Mouse (Mus musculus): ENCODE data around the gene Rpl5.
"Not testable (repeated sequence)": the region's sequence is repeated elsewhere in the genome, so short reads cannot be mapped to it uniquely, and the experiment has no call there.

The Rpl5 gene

DNA sequence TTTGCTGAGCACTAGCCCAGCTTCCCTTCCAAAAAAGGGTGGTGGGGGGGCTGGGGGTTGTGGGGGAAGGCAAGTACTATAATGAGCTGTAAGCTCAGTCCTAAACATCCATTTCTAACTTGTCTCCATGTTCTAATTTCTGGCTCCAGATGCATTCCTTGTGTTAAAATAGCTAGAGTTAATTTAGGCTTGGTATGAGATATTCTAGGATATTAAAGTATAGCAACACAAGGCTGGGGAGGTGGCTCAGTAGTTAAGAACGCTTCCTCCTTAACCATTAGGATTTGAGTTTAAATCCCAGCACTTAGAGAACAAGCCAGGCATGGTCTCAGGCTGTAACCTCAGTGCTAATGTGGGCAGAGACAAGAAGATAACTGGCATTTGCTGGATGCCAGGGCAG is 4.0 kb upstream of the Rpl5 start:
- no peak for DNase-seq (ENCODE audit: low read depth, low spot score)

DNA sequence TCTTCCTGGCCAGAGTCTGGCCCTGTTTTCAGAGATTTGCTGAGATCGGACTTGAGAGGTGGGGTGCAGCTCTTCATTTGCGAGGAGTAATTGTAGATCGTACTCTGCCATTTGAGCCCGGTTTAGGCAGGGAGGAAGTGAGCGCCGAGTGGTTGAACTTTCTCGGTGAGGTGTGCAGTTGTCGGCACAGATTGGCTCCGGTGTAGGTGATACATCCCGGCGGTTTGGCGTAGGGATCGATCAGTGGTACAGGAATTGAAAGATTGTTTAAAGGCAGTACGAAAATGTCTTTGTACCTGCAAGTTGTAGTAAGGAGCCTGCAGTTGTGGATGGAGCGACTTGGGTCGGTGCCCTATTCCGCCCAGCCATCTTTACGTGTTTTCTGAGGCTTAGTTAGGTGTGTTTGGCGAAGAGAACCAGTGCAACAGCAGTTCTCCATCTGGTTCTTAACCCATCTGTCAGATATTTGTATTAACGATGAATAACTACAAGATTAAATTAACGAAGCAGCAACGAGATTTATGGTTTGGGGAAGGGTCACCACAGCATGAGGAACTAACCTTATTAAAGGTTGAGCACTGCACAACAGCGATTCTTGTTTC is 813 bp downstream of the Rpl5 start:
- no peak for DNase-seq (ENCODE audit: low read depth, low spot score)

DNA sequence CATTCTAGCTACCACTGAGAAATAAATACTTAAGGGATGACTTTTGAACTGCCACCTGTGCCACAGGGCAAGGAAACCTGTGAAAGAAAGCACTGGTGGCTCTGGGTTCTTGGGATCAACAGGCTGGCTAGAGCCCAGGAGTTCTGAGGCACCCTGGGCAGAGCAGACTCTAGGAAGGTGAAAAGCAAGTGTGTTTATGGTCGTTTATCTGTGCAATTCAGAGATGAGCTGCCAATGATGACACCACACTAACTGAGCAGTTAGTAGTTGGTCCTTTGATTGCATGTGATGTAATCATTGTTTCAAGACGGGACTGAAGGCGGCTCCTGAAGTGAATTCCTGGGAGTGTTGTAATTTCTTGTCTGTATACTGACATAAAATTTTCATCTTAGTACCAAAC is 4.0 kb downstream of the Rpl5 start:
- DNase-seq (ENCODE audit: low read depth, low spot score) = no peak

DNA sequence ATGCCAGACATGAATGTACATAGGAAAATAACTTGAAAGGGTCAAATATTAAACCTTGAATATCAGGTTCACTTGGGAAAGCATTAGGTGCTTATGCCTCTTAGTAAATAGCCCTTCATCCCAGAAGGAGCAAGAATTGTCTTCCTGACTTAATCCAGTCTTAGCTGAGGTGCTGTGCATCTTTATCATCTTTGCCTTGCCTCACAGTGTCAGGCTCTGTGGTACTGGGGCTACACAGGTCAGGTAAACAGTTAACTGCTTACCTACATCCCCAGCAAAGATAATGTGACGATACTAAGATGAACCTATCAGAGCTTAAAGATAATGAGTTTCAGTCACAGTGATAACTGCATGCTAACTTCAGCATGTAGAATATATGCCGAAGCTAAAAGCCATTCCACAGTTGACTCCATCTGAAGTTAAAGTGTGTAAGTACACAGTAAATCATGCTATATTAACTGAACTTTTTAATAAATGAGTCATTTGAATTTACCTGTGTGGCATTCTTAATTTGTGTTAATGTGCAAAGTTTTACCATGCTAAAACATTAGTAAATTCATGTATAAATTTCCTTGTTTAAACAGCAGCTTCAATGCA is 8.3 kb downstream of the Rpl5 start:
- DNase-seq (ENCODE audit: low read depth, low spot score) = no peak

- no peak for DNase-seq (ENCODE audit: low read depth, low spot score)
These were observed 9.4 kb downstream of the Rpl5 start for GRCm38 (mm10) chr5:107909668-107910067.

DNA sequence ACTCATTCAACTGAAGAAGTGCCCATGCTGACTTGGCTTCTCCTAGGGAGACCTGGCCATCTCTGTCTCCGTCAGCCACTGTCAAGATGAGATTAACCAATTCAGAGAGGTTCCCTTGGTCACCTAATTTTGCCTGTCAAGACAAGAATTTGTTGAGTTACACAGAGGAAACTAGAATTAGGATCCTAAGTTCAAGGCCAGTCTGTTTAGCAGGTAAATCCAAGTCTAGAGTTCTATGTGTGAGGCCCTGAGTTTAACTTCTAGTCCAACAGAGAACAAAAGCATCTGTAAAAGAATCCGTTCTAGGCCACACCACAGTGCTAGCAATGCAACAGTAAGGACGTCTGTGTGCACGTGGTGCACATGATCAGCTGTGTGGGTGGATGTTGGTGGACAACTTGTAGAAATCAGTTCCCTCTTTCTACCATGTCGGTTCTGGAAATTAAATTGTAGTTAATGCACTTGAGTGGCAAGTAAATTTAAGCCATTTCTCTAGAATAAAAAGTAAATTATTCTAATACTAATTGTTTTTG is 9.8 kb downstream of the Rpl5 start:
- no peak for DNase-seq (ENCODE audit: low read depth, low spot score)

GRCm38 (mm10) chr5:107911012-107911411 is 10.7 kb downstream of the Rpl5 start:
- DNase-seq (ENCODE audit: low read depth, low spot score) = no peak

DNA sequence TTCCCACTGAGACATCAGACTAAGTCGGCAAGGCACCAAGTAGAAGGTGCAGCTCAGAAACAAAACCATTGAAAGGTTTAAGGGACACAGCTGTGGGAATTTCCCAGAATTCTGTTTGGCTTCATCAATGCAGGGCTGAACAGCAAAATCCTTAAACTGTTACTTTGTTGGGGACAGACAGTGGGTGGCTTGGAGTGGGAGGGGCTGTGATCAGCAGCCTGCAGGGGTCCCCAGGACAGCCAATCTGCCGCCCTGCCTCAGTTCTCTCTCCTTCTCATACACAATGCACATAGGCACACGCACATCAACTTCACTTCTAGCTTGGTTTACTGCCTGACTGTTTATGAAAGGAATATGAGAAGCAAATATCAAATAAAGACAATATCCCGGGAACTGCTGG is 15.0 kb downstream of the Rpl5 start:
- DNase-seq (ENCODE audit: low read depth, low spot score) = no peak

- peak; percentile 77 for DNase-seq (ENCODE audit: low read depth, low spot score)
These were observed 21.3 kb downstream of the Rpl5 start for GRCm38 (mm10) chr5:107921400-107922252.

DNA sequence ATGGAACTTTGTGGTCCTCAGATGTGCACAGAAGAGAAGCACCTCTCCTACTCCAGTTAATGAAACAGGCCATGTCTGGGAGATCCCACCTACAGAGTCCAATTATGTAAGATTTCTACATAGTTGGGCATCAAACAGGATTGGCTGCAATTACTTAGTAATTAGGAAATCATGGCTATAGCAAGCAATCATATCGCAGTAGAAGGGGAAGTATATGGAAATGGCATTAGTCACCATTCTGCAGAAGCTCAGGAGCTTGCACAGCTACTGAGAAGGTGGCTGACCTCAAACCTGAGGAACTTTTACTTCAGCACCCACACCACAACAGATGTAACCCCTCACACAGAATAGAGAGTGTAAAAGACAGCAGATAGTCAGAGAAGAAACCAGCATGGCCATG is 22.5 kb downstream of the Rpl5 start:
- no peak for DNase-seq (ENCODE audit: low read depth, low spot score)

GRCm38 (mm10) chr5:107924564-107924963 is 24.3 kb downstream of the Rpl5 start:
- no peak for DNase-seq (ENCODE audit: low read depth, low spot score)

DNA sequence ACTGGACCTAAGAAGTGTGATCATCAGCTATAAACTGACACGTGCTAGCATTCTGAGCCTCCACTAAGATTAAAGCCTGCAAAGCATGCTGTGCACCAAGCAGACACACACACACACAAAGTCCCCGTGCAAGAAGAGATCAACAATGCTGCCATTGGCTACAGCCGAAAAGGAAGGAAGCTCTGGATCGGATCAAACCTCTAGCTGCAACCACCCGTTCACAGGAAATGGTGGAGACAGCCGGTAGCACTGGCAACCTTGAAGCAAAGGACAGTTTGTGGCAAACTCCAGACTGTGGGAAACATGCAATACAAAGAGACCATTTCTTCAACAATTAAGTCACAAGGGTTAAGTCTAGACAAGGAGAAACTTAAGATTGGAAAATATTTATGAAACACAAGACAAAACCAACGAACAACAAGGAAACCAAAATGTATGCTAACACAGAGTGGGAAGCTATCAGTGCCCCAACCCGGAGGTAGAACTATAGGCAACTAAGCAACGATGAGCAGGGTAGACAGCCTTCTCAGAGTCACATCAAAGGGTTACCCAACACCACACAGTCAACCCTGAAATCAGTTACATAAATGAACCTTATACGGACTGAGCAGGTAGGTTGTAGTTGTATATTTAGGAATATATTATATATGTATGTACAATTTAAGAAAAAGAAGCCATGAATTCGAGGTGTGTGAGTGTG is 26.4 kb downstream of the Rpl5 start:
- DNase-seq (ENCODE audit: low read depth, low spot score) = no peak

DNA sequence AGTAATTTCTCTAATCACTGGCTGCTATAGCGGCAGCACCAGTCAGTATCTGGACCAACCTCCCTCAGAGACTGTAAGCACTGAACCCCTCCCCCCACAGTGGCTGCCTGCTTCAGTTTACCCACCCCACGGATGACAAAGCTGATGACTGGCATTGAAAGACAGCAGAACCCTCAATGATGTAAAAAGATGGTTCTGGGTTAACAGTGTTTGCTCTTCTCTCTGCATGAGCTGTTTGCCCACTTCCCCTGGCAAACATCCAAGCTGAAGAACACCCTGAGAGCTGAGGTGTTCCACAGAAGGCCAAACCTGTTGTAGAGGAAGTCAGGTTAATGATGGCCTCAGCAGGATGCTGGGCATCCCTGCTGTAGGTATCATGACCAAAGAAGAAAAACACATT is 32.3 kb downstream of the Rpl5 start:
- DNase-seq (ENCODE audit: low read depth, low spot score) = no peak

DNA sequence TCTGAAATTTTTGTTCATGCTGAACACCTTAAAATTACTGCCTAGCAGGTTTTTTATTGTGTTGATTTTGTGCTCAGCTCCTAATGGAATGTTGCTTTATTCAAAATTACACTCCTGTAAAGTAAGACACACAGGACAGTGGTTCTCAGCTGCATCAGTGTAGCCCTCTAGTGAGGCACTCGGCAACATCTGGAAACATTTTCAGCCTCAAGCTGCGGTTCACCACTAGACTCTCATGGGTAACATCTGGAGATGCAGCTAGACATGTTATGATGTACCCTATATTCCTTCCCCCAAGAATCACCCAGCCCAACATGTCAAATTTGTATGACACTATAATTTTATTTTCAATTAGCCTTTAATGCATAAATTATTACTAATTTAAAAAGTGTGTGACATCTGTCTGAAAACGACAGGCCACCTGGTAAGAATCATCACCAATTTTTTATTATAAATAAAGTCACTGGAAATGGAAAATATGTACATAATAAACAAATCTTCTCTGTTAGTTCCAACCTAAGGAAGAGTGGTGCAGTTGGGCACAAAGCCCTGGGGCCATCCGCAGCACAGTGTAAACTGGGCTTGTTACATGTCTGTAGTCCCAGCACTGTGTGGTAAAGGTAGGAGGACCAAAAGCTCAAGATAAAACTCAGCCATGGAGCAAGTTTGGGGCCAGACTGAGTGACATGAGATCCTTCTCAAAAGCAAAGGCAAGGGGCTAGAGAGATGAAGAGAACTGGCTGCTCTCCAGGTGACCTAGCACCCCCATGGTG is 33.1 kb downstream of the Rpl5 start:
- no peak for DNase-seq (ENCODE audit: low read depth, low spot score)

DNA sequence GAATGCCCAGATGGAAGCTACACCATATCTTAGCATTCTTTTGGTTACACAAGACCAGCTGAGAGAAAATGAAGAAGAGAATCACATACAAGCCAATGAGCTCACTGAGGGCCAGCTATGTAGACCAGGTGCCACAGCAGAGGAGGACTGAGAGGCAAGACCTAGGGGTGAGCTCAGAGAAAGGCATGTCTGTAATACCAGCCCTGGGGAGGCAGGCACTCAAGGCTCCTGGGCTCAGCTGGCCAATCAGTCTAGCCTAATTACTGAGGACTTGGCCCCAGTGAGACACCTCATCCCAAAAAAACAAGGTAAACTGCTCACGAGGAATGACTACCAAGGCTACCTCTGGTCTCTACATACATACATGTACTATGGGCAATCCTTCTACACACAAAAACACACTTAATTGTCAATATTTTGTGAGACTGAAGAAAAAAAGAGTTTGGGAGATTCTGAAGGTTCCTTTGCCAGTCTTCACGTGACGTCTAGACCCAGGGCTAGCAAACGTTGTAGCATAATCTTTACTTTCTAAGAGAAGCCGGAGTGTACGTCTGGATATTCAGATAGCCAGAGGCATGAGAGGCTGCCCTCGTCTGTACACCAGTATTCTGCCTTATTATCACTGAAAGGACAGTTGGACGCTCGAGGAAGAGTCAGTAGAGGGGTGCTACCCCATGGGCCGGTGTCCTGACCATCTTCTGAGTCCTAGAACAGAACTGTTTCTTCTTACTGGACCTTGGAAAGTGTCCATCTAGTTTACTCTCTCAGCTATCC is 34.7 kb downstream of the Rpl5 start:
- no peak for DNase-seq (ENCODE audit: low read depth, low spot score)

GRCm38 (mm10) chr5:107936625-107937389 is 36.5 kb downstream of the Rpl5 start:
- DNase-seq (ENCODE audit: low read depth, low spot score) = no peak

DNA sequence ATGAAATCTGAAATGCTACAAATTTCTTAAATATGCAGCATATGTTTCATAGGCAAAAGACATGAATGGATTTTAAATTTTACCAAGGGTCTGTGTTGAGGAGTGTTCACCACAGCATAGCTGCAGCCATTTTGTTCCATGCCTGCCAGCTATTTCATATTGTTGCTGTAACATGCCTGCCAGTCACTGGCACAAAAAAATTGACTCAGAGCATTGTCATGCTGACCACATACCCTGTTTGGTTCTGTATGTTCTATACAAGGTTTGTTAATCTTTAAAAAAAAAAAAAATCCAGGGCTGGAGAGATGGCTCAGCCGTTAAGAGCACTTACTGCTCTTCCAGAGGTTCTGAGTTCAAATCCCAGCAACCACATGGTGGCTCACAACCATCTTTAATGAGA is 38.2 kb downstream of the Rpl5 start:
- not testable (repeated sequence) for DNase-seq (ENCODE audit: low read depth, low spot score)

- DNase-seq (ENCODE audit: low read depth, low spot score) = no peak
These were observed 38.6 kb downstream of the Rpl5 start for GRCm38 (mm10) chr5:107938886-107939285.

DNA sequence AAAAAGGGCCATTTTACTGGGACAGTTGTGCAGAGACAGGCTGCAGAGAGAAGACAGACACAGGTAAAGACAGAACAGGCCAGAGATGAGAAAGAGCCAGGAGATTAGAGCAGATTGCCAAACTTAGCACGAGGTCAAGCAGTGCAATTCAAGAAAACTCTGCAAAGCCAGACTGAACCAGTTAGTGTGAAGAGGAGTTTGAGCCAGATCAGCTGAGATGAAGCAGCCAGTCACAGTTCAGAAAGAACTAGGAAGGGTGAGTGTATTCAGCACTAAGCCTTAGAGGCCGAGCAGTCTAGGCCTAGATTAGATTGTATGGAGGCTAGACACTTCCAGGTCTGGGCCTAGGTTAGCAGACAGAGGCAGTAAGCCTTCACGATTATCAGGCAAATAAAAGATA is 39.4 kb downstream of the Rpl5 start:
- DNase-seq (ENCODE audit: low read depth, low spot score) = no peak

GRCm38 (mm10) chr5:107941222-107941621 is 40.9 kb downstream of the Rpl5 start:
- DNase-seq (ENCODE audit: low read depth, low spot score) = no peak

Measured in skeletal muscle tissue, adult 2 months (tissue).